Comparison of ENCODE assay signal across 9 mouse cellular contexts in the genomic region with DNA sequence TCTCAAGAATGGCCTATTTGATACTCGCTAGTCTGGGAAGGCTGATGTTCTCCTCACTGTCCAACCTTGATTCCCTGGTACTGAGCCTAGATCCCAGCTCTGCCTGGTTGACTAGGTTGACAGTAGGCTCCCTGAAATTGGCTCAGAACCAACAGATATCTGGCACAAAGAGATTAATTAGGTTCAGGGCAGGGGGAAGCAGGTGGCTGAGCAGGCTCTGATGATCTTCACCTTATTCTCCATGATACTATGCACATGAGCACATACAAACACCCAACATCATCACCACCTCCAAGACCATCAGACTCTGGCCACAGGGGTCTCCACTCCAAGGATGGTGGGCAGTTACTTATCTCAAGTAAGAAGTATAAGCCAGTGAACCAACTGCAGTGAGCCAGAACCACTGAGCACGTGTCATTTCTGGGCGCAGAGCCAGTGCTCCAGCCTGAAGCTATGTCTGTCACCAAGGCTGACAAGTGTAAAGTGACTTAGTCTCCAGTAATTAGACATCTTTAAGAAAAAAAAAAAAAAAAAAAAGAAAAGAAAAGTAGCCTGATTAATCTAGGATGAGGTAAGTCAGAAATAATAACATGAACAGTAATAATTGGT.
DNase-seq lines count a peak whose midpoint lies in the region; ATAC-seq lines count a peak whose summit lies in the region.
"Had no signal": no experiment of that assay in that cellular context is flagged by ENCODE, and none has a peak within 500 bp of the region (broad histone marks: within the 10 kb centered on the region; RNA-seq: fewer than 3 reads in every experiment).

No protein-coding gene starts in this region.

- H3K4me3 ChIP-seq in embryonic facial prominence, embryonic 13.5 days, result no peak overlapping the region
- H3K4me3 ChIP-seq in embryonic facial prominence, embryonic 10.5 days, result no peak overlapping the region
- H3K4me3 ChIP-seq in forebrain, embryonic 14.5 days (ENCODE audit: low read depth, low read length), result no peak overlapping the region
- H3K4me3 ChIP-seq in hindbrain, embryonic 14.5 days (replicated peaks; ENCODE audit: low read length), result no peak overlapping the region
- H3K4me3 ChIP-seq: liver, embryonic 13.5 days had no signal

- ATAC-seq in embryonic facial prominence, embryonic 13.5 days (ENCODE audit: insufficient number of reproducible peaks, insufficient read depth, low FRiP score, low TSS enrichment, low read depth), result 0 out of 2 replicates have a peak, but pooled peaks have one; percentile 10
- ATAC-seq in forebrain, embryonic 14.5 days, result peak; percentile 87
- peak; percentile 69; the same call in 1 of the 2 replicates for ATAC-seq in hindbrain, embryonic 14.5 days (ENCODE audit: low FRiP score)

- H3K36me3 ChIP-seq in embryonic facial prominence, embryonic 13.5 days, result no peaks in the 10 kb centered on the region
- H3K36me3 ChIP-seq in embryonic facial prominence, embryonic 10.5 days (replicated peaks), result no peaks in the 10 kb centered on the region
- no peaks in the 10 kb centered on the region for H3K36me3 ChIP-seq in forebrain, embryonic 14.5 days (ENCODE audit: control insufficient read depth, insufficient read depth, low read length)
- H3K36me3 ChIP-seq in hindbrain, embryonic 14.5 days (replicated peaks; ENCODE audit: control insufficient read depth, insufficient read depth), result no peaks in the 10 kb centered on the region
- H3K36me3 ChIP-seq: liver, embryonic 13.5 days had no signal

- no peaks in the 10 kb centered on the region for H3K9me3 ChIP-seq in embryonic facial prominence, embryonic 13.5 days
- H3K9me3 ChIP-seq in embryonic facial prominence, embryonic 10.5 days, result no peaks in the 10 kb centered on the region
- no peaks in the 10 kb centered on the region for H3K9me3 ChIP-seq in forebrain, embryonic 14.5 days (replicated peaks; ENCODE audit: control insufficient read depth, low read length)
- no peaks in the 10 kb centered on the region for H3K9me3 ChIP-seq in hindbrain, embryonic 14.5 days (ENCODE audit: control insufficient read depth, low read length)
- H3K9me3 ChIP-seq: liver, embryonic 13.5 days had no signal

- intact Hi-C loops in left cerebral cortex, postnatal 36 days (cut with DNase I), result no loop called here

- H3K4me2 ChIP-seq in embryonic facial prominence, embryonic 13.5 days, result no peak overlapping the region
- no peak overlapping the region for H3K4me2 ChIP-seq in forebrain, embryonic 14.5 days (ENCODE audit: low read length)
- no peak overlapping the region for H3K4me2 ChIP-seq in hindbrain, embryonic 14.5 days (replicated peaks)
- H3K4me2 ChIP-seq: liver, embryonic 13.5 days had no signal

- H3K4me1 ChIP-seq in embryonic facial prominence, embryonic 13.5 days, result peaks cover 13% of the 10 kb centered on the region
- peaks cover 34% of the 10 kb centered on the region for H3K4me1 ChIP-seq in embryonic facial prominence, embryonic 10.5 days
- H3K4me1 ChIP-seq in forebrain, embryonic 14.5 days (ENCODE audit: control insufficient read depth, insufficient read depth, low read length), result peaks cover 16% of the 10 kb centered on the region
- H3K4me1 ChIP-seq in hindbrain, embryonic 14.5 days (replicated peaks; ENCODE audit: control insufficient read depth, insufficient read depth, low read length), result no peaks in the 10 kb centered on the region; the same call in 1 of the 2 replicates
- H3K4me1 ChIP-seq: liver, embryonic 13.5 days had no signal

- H3K27me3 ChIP-seq in embryonic facial prominence, embryonic 13.5 days, result peaks cover 7% of the 10 kb centered on the region; the same call in 1 of the 2 replicates
- H3K27me3 ChIP-seq in embryonic facial prominence, embryonic 10.5 days (replicated peaks; ENCODE audit: low read depth, poor library complexity, severe bottlenecking), result no peaks in the 10 kb centered on the region
- H3K27me3 ChIP-seq in forebrain, embryonic 14.5 days (replicated peaks; ENCODE audit: control insufficient read depth, insufficient read depth, low read length), result no peaks in the 10 kb centered on the region
- H3K27me3 ChIP-seq in hindbrain, embryonic 14.5 days (ENCODE audit: control insufficient read depth, insufficient read depth, low read length), result no peaks in the 10 kb centered on the region
- H3K27me3 ChIP-seq: liver, embryonic 13.5 days had no signal

- 60% methylated on average over 3 of the region's 3 CpGs for WGBS in embryonic facial prominence, embryonic 13.5 days
- 85% methylated on average over 3 of the region's 3 CpGs for WGBS in embryonic facial prominence, embryonic 10.5 days
- 37% methylated on average over 3 of the region's 3 CpGs for WGBS in forebrain, embryonic 14.5 days
- 69% methylated on average over 3 of the region's 3 CpGs for WGBS in hindbrain, embryonic 14.5 days

- no peak overlapping the region for H3K9ac ChIP-seq in embryonic facial prominence, embryonic 13.5 days
- H3K9ac ChIP-seq in forebrain, embryonic 14.5 days (ENCODE audit: low read length), result no peak overlapping the region
- no peak overlapping the region for H3K9ac ChIP-seq in hindbrain, embryonic 14.5 days
- H3K9ac ChIP-seq: liver, embryonic 13.5 days had no signal

- no peak for DNase-seq in embryonic facial prominence, embryonic 10.5 days (ENCODE audit: low spot score)
- DNase-seq in adrenal gland, adult 2 months, result peak; percentile 70
- DNase-seq in forebrain, embryonic 14.5 days (ENCODE audit: low spot score), result peak; percentile 97
- DNase-seq in hindbrain, embryonic 14.5 days (ENCODE audit: low spot score), result peak; percentile 77
- peak; percentile 18 to 33 for DNase-seq in left cerebral cortex, postnatal 36 days (ENCODE audit: low spot score in 2 of 2)
- peak; percentile 63 to 69 for DNase-seq in right cerebral cortex, adult 2 months (ENCODE audit: low spot score in 2 of 2)
- no peak for DNase-seq in thymus, postnatal 36 days
- DNase-seq: liver, embryonic 13.5 days had no signal

- no peak overlapping the region for H3K27ac ChIP-seq in embryonic facial prominence, embryonic 13.5 days
- H3K27ac ChIP-seq in embryonic facial prominence, embryonic 10.5 days (replicated peaks), result no peak overlapping the region
- H3K27ac ChIP-seq in forebrain, embryonic 14.5 days (ENCODE audit: low read depth, low read length), result peak overlapping the region; percentile 82
- H3K27ac ChIP-seq in hindbrain, embryonic 14.5 days, result no peak overlapping the region
- H3K27ac ChIP-seq: liver, embryonic 13.5 days had no signal

Comparison
In these comparisons a context has a peak if more than half of its experiments do, and no peak if none do; other contexts are left out.
1. ATAC-seq: peak in every context shown above with its lines; median percentile 87 in forebrain, embryonic 14.5 days; 69 in hindbrain, embryonic 14.5 days; 10 in embryonic facial prominence, embryonic 13.5 days.
2. DNase-seq: peak in adrenal gland, adult 2 months (single experiment), forebrain, embryonic 14.5 days (single experiment), hindbrain, embryonic 14.5 days (single experiment), left cerebral cortex, postnatal 36 days (2 of 2) and right cerebral cortex, adult 2 months (2 of 2); none in embryonic facial prominence, embryonic 10.5 days (single experiment) and thymus, postnatal 36 days (0 of 2).